Mouse (Mus musculus) liver (tissue): ENCODE measurements around the gene RPS10-NUDT3.
A peak's percentile ranks its signal among the peaks of the same experiment; 100 is the strongest.

Experiments
- DNase-seq: peaks from one replicate; pipeline ENCODE4 v3.0.0-alpha.2; 2020; ENCODE audit warnings: mixed read lengths

The RPS10-NUDT3 gene

GRCm38 (mm10) chr17:27573772-27574320 lies 61.2 kb downstream of the RPS10-NUDT3 start:
- peak; percentile 35 for DNase-seq

- DNase-seq: no peak
Observed at GRCm38 (mm10) chr17:27571315-27571714, 63.7 kb downstream of the RPS10-NUDT3 start.

GRCm38 (mm10) chr17:27568228-27568627 lies 66.8 kb downstream of the RPS10-NUDT3 start:
- DNase-seq: no peak

DNA sequence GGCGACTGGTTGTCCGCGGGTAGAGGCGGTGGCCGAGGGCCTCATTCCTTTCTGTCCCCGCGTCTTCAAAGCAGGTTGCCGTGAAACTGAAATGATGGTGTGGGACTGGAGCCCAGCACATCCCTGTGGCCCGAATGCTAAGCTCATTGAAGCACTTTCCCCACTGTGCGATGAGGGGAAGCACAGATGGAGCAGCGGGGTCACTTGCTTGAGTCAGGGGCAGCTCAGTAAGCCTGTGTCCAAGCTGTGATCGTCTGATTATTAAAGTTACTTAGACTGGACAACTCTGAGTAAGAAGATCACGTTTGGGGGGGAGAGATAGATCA lies 69.1 kb downstream of the RPS10-NUDT3 start:
- DNase-seq: no peak

DNA sequence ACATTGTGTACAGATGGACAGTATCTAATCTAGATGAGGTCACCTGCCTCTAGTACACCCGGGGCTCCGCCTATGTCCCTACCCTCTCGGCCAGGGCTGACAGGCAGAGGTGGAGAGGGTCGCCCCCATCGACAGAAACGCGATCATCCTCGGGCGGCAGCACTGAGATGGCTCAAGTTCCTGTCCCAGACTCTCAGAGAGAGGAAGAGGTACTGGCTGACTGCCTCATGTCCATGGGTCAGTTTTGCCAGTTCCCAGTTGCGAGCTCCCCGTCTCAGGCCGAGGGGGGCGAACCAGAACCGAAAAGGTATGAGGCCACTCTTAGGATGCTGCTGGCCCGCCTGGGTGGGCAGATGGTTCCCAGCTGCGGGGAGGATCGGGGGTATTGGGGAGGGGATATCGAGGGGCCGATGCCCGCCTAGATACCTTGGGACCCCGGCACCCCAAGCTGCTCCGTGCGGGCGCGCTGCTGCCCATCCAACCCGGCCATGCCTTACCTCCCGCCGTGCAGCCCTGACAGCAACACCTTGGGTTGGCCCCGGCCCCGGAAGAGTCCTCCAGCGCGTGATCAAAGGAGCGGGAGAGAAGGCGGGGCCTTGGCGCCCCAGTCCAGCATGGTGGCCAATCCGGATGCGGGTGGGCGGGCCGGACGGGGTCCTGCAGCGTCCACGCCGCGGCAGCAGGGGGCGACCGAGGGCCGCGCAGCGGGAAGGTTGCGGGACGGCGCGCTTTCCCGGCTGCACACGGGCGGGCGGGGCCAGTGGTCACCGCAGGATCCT lies 69.7 kb downstream of the RPS10-NUDT3 start, which contains the start of gene AI413582:
AI413582 (minus strand) TSS at position 594 of the 779 bp plus-strand sequence.
- peak; percentile 96 for DNase-seq

DNA sequence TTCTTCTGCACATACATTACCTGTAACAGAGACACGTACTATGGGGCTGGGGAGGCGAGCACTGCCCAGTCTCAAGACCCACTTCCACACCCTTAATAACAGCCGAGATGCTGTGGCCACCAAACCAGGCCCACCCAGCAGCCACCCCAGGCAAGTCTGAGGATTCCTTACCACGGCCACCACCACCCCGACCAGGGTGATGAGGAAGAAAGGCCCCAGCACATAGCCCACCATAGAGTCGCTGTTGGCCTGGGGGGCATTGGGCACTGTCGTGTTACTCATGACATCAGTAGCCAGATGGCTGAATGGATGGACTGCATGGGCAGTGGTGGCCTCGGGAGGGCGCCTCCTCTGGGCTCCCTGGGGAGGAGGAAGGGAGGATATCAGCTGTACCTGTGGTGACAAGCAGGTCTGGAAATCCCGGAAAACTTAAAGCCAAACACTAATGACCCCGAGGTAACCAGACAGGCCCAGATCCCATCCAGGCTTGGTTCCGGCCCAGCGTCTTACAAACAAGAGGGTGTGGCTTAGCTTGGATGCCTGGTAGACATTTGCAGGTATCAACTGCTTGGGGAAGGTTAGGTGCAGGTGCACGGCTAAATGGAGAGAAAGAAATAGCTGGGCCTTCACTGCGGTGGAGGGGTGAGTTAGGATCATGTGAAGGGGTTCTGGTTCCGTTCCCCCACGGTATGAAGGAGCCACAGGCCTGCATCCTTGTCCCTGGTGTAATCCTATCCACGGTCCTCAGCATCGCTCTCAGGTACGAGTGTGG lies 70.4 kb downstream of the RPS10-NUDT3 start:
- DNase-seq: peak; percentile 63

- peak; percentile 23 for DNase-seq
Observed at GRCm38 (mm10) chr17:27563771-27564244, 71.2 kb downstream of the RPS10-NUDT3 start.

GRCm38 (mm10) chr17:27561809-27562526 lies 73.1 kb downstream of the RPS10-NUDT3 start:
- peak; percentile 37 for DNase-seq

DNA sequence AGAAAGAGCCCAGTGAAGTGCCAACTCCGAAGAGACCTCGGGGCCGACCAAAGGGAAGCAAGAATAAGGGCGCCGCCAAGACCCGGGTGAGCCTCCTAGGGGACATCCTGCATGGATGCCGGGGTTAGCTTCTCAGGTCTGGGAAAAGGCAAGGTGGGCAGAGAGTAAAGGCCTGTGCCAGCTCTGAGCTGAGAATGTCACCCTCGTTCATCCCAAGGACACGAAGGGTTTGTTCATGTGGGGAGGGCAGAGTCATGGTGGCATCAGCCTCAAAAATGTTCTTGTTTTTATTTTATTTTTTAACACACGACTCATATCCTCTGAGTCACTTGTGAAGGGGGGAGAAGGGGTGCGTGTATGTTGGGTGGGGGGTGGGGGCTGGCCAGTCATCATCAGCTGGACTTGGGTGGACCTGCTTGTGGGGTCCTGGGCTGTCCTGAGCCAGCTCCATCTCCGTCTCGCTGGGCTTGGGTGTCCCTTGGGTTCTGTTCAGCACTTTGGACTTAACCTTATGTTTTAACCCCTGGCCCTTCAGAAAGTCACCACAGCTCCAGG lies 74.0 kb downstream of the RPS10-NUDT3 start:
- no peak for DNase-seq

DNA sequence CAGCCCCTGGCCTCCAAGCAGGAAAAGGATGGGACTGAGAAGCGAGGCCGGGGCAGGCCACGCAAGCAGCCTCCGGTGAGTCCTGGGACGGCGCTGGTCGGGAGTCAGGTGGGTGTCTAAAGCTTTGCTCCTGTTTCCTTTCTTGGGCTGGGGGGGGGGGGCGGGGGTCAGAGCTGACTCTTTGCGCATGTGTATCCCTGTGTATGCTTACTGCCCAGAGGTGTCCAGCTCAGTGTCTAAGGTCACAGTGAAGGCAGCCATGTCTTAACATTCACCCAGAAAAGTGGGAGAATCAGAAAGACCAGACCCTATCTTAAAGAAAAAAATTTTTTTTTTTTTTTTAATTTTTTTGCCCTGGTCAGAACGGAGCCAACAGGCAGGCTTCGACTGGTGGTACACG lies 75.4 kb downstream of the RPS10-NUDT3 start:
- no peak for DNase-seq

DNA sequence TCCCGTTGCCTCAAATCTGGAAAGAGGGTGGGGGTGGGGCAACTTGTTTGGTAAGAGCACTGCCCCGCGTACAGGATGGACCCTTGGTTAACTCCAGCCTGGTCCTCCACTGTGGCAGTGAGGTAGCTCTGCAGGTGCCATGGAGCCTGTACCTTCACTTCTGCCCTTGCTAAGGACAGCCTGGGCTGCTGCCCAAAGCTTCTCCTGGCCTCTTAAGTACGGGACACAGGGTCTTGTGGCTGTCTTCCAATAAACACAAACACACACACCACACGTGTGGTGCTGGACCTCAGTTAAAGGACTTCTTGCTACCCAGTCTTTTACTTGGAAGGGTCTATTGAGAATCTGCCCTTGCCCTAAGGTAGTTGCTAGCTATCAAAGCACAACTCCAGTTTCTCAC lies 76.2 kb downstream of the RPS10-NUDT3 start:
- no peak for DNase-seq

- no peak for DNase-seq
Observed at GRCm38 (mm10) chr17:27557927-27558661, 76.9 kb downstream of the RPS10-NUDT3 start.

GRCm38 (mm10) chr17:27557181-27557926 lies 77.7 kb downstream of the RPS10-NUDT3 start:
- DNase-seq: peak; percentile 80

DNA sequence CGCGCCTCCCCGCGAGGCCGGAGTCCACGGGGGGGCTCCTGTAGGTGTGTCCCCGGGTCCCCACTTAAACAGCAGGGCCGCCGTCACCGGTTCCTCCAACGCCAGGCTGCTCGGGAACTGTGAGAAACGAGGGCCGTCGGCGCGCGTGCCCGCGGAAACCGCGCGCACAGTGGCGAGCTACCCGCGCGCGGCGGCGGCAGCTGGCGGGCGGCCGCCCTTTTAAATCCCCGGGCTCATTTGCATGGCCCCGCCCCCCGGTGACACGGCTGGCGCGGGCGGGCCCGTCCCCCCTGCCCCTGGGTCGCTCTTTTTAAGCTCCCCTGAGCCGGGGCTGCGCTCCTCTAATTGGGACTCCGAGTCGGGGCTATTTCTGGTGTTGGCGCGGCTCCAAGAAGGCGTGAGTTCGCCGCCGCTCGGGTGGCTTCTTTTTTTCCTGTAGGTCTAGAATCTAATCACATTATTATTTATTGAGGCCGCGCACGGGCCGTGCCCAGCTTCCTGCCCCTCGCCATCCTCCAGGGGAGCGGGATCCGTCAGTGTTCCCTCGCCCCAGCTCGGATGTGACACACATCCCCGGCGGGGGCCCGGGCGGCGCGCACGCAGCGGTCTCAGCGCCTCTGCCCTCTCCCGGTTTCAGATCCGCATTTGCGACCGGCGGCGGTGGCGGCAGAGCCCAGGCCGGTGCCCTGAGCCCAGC lies 78.6 kb downstream of the RPS10-NUDT3 start, which contains the start of gene Hmga1:
Hmga1 (plus strand) TSS at position 183 of the 697 bp plus-strand sequence.
- peak; percentile 91 for DNase-seq

DNA sequence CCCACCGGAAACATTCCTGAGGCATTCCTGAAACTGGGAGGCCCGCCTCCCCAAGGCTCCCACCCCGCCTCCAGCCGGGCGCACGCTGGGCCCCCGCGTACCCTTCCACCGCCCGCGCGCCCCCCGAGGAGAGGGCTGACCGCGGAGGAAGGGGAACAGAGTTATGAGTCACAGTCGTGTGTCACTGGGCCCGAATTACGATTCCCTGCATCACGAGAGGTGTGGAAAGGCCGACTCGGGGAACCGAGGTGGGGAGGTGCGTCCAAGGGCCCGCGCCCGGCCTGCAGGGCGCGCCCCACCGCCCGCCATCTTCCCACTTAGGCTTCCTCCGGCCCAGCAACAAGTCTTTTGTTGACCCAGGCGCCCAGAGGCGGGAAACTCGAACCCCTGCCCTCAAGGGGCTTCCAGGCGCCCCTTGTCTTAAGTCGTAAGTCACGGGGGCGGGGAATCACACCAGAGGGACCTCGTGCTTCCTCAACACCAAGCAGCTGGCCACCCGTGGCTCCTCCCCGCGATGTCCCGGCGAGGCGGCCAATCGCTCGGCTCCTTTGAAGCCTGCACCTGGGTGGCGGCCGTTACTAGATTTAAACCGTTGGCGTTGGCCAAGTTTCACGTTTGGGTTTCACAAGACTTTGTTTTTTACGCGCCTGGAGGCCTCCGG lies 79.4 kb downstream of the RPS10-NUDT3 start:
- DNase-seq: peak; percentile 89

DNA sequence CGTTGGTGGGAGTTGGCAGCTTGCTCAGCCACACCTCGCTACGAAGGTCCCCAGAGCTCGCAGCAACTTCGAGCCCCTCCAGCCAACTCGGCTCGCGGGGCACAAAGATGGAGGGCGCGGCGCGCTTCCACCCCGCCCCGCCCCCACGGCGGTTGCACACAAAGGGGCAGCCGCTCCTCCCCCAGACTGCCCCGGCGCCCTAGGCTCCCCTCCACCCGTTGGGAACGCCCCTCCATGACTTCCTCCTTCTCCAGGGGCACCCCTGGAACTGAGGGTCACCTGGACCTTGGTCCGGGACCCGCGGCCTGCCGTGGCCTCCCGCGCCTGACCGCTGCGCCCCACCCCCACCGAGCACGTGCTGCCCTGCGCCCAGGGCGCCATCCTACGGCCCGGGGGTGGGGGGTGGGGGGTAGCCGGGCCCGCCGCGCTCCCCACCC lies 79.9 kb downstream of the RPS10-NUDT3 start:
- peak; percentile 84 for DNase-seq

GRCm38 (mm10) chr17:27554062-27554960 lies 80.7 kb downstream of the RPS10-NUDT3 start:
- no peak for DNase-seq
